Mouse (Mus musculus): ENCODE measurements at regions not wholly inside any gene's neighbourhood (a gene's known extent, or its start where the extent isn't known, plus 50 kb on each side); places are given as distances from the start of the nearest gene placed in this dataset.

- no peaks in the 10 kb centered on the region for H3K79me2 ChIP-seq (replicated peaks; ENCODE audit: control insufficient read depth, extremely low read depth, insufficient read depth, poor library complexity, severe bottlenecking)
- H3K4me3 ChIP-seq (replicated peaks in 1 of 3; ENCODE audit: low read depth in 2 of 3, low read length in 2 of 3, poor library complexity in 1 of 3) = no peak overlapping the region
- no peak for DNase-seq (ENCODE audit: extremely low read depth)
- TF ChIP-seq IRF4 (IDR thresholded peaks at IDR 0.05; ENCODE audit: low read depth, low read length) (no peak), MEF2A (IDR thresholded peaks at IDR 0.05; ENCODE audit: borderline replicate concordance, low read depth, low read length) (no peak), RCOR1 (conservative IDR thresholded peaks at IDR 0.05; ENCODE audit: low read depth, low read length) (no peak), MAFK (IDR thresholded peaks at IDR 0.05; ENCODE audit: insufficient replicate concordance, low read length) (no peak), SIN3A (IDR thresholded peaks at IDR 0.05; ENCODE audit: low read length) (no peak), MXI1 (IDR thresholded peaks at IDR 0.05; ENCODE audit: low read depth, low read length) (no peak), NRF1 (IDR thresholded peaks at IDR 0.05; ENCODE audit: low read depth, low read length) (no peak), ZMIZ1 (IDR thresholded peaks at IDR 0.05; ENCODE audit: low read depth, low read length) (no peak), TCF12 (IDR thresholded peaks at IDR 0.05; ENCODE audit: low read depth, low read length) (no peak), CHD2 (IDR thresholded peaks at IDR 0.05; ENCODE audit: low read length) (no peak)
- dilution Hi-C loops (cut with MboI; ENCODE audit: extremely low pct_ligation_motif_present, extremely low pct_unique_long_range_greater_than_20kb, low sequenced_read_pairs) (no loop called here), in situ Hi-C loops (cut with MboI; ENCODE audit: low pct_ligation_motif_present, low pct_unique_long_range_greater_than_20kb, low sequenced_read_pairs) (no loop called here)
- H3K9ac ChIP-seq (ENCODE audit: insufficient read depth, low read depth) = no peak overlapping the region
- H3K9me3 ChIP-seq (replicated peaks; ENCODE audit: low read length) = peaks cover 50% of the 10 kb centered on the region
- no peaks in the 10 kb centered on the region for H3K27me3 ChIP-seq (replicated peaks)
- H3K27ac ChIP-seq (ENCODE audit: insufficient read depth, low read depth) = no peak overlapping the region
- no peaks in the 10 kb centered on the region for H3K36me3 ChIP-seq (replicated peaks in 1 of 2; ENCODE audit: control insufficient read depth in 1 of 2, insufficient read depth in 1 of 2, low read length in 1 of 2)
- H3K4me2 ChIP-seq (ENCODE audit: insufficient read depth, low read depth, poor library complexity, severe bottlenecking) = no peak overlapping the region
- H3K4me1 ChIP-seq (ENCODE audit: control insufficient read depth in 1 of 2, insufficient read depth in 2 of 2) = no peaks in the 10 kb centered on the region
These were observed 138.6 kb upstream of the Gbe1 start for GRCm38 (mm10) chr16:70175140-70175539.

- in situ Hi-C loops (cut with MboI; ENCODE audit: low pct_ligation_motif_present, low pct_unique_long_range_greater_than_20kb, low sequenced_read_pairs) = no loop called here
- Histone ChIP-seq H3K4me1 (ENCODE audit: control insufficient read depth in 1 of 2, insufficient read depth in 2 of 2) (no peaks in the 10 kb centered on the region), H3K9me3 (replicated peaks; ENCODE audit: low read length) (peaks cover 71% of the 10 kb centered on the region), H3K36me3 (replicated peaks in 1 of 2; ENCODE audit: control insufficient read depth in 1 of 2, insufficient read depth in 1 of 2, low read length in 1 of 2) (no peaks in the 10 kb centered on the region), H3K27ac (ENCODE audit: insufficient read depth, low read depth) (no peak overlapping the region), H3K27me3 (replicated peaks) (no peaks in the 10 kb centered on the region), H3K79me2 (replicated peaks; ENCODE audit: control insufficient read depth, extremely low read depth, insufficient read depth, poor library complexity, severe bottlenecking) (no peaks in the 10 kb centered on the region), H3K9ac (ENCODE audit: insufficient read depth, low read depth) (no peak overlapping the region), H3K4me2 (ENCODE audit: insufficient read depth, low read depth, poor library complexity, severe bottlenecking) (no peak overlapping the region), H3K4me3 (replicated peaks in 1 of 3; ENCODE audit: low read depth in 2 of 3, low read length in 2 of 3, poor library complexity in 1 of 3) (no peak overlapping the region)
- dilution Hi-C loops (cut with MboI; ENCODE audit: extremely low pct_ligation_motif_present, extremely low pct_unique_long_range_greater_than_20kb, low sequenced_read_pairs) = no loop called here
- no peak for DNase-seq (ENCODE audit: extremely low read depth)
- no peak for TF ChIP-seq MAFK (IDR thresholded peaks at IDR 0.05; ENCODE audit: insufficient replicate concordance, low read length)
- TF ChIP-seq ZMIZ1 (IDR thresholded peaks at IDR 0.05; ENCODE audit: low read depth, low read length) = no peak
- no peak for TF ChIP-seq JUN (IDR thresholded peaks at IDR 0.05; ENCODE audit: insufficient read depth, low read depth, low read length)
- TF ChIP-seq KAT2A (IDR thresholded peaks at IDR 0.05; ENCODE audit: insufficient replicate concordance, low read length) = no peak
- no peak for TF ChIP-seq ZKSCAN1 (IDR thresholded peaks at IDR 0.05; ENCODE audit: borderline replicate concordance, low read depth, low read length)
- no peak for TF ChIP-seq TBP (conservative IDR thresholded peaks at IDR 0.05; ENCODE audit: low read depth, low read length)
- no peak for TF ChIP-seq POLR2A (IDR thresholded peaks at IDR 0.05; ENCODE audit: low read depth, low read length)
- TF ChIP-seq HCFC1 (IDR thresholded peaks at IDR 0.05; ENCODE audit: low read depth, low read length) = no peak
- TF ChIP-seq MYC (IDR thresholded peaks at IDR 0.05; ENCODE audit: low read depth, low read length) = no peak
- no peak for TF ChIP-seq CHD2 (IDR thresholded peaks at IDR 0.05; ENCODE audit: low read length)
- TF ChIP-seq GABPA (IDR thresholded peaks at IDR 0.05; ENCODE audit: insufficient replicate concordance, low read depth, low read length) = no peak
These were observed 134.8 kb upstream of the Gbe1 start for GRCm38 (mm10) chr16:70178975-70179374.

Measured in CH12.LX (cell line).